Comparison of ENCODE assay signal across 26 mouse cellular contexts in the genomic region with DNA sequence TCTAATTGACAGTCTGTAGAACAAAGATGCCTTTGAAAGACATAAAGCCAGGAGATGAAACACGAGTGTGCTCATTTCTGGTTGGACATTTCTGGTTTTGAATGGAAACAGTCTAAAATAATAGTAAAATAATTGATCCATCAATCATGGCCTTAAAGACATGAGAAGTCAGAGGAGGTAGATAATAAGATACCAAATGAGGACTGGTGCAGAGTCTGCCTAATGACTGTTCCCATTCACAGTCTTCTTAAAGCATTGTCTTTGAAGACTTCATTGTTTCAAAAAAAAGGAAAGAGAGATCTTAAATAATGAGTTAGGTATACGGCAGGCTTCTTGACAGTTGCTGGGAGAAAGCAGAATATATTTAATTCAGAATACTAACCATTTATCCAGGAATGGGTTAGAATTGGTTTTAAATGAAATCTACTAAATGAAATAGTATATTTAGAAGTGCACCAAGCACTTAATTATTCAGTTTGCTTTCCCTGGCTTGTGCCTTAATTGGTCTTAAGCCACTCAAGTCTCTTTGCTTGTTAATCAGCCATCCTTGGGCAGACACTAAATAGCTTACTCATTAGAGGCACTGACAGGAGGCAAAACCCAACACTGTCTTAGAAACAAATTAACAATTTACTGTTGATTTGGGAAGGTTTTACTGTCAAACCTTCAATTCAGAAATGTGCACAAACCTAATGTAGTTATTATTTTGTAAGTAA.
DNase-seq lines count a peak whose midpoint lies in the region; ATAC-seq and TF ChIP-seq lines count a peak whose summit lies in the region.
"Had no signal": no experiment of that assay in that cellular context is flagged by ENCODE, and none has a peak within 500 bp of the region (broad histone marks: within the 10 kb centered on the region; RNA-seq: fewer than 3 reads in every experiment).

No protein-coding gene starts in this region.

- H3K36me3 ChIP-seq in forebrain, embryonic 12.5 days (replicated peaks) = no peaks in the 10 kb centered on the region
- H3K36me3 ChIP-seq in forebrain, embryonic 15.5 days = no peaks in the 10 kb centered on the region
- no peaks in the 10 kb centered on the region for H3K36me3 ChIP-seq in heart, embryonic 11.5 days (ENCODE audit: control insufficient read depth, insufficient read depth, low read length)
- H3K36me3 ChIP-seq: embryonic facial prominence, embryonic 10.5 days; embryonic facial prominence, embryonic 13.5 days; intestine, embryonic 15.5 days had no signal

- peak; percentile 86; the same call in 1 of the 2 replicates for ATAC-seq in forebrain, embryonic 12.5 days (ENCODE audit: low FRiP score)
- ATAC-seq in forebrain, embryonic 15.5 days (replicated peaks) = peak; percentile 67
- ATAC-seq in heart, embryonic 11.5 days (replicated peaks; ENCODE audit: insufficient number of reproducible peaks, low FRiP score, low TSS enrichment) = no peak
- no peak for ATAC-seq in monocyte, adult 5-6 weeks (replicated peaks; ENCODE audit: insufficient number of reproducible peaks, low FRiP score, low TSS enrichment, poor library complexity, severe bottlenecking)
- ATAC-seq: CD4-positive, CD25-positive, alpha-beta regulatory T cell, adult 4 months; hindbrain, embryonic 16.5 days; intestine, embryonic 15.5 days had no signal

- 11% methylated on average over 2 of the region's 2 CpGs for WGBS in forebrain, embryonic 12.5 days
- 10% methylated on average over 2 of the region's 2 CpGs for WGBS in forebrain, embryonic 15.5 days
- WGBS in heart, embryonic 11.5 days (ENCODE audit: insufficient replicate concordance) = 77% methylated on average over 2 of the region's 2 CpGs

- no peak overlapping the region for H3K27ac ChIP-seq in forebrain, embryonic 12.5 days
- H3K27ac ChIP-seq in forebrain, embryonic 15.5 days (replicated peaks) = peak overlapping the region; percentile 27; the same call in 1 of the 2 replicates
- H3K27ac ChIP-seq in heart, embryonic 11.5 days (ENCODE audit: low read depth, low read length) = no peak overlapping the region
- H3K27ac ChIP-seq: embryonic facial prominence, embryonic 10.5 days; embryonic facial prominence, embryonic 13.5 days; gastrocnemius, adult 2 months; heart, embryonic 13.5 days; intestine, embryonic 15.5 days had no signal

- TF ChIP-seq CTCF in brain, embryonic 14.5 days (IDR thresholded peaks at IDR 0.05; ENCODE audit: borderline replicate concordance, extremely low read depth, insufficient read depth, insufficient read length) = no peak

- no peak overlapping the region for H3K4me2 ChIP-seq in forebrain, embryonic 12.5 days
- H3K4me2 ChIP-seq in forebrain, embryonic 15.5 days (replicated peaks) = no peak overlapping the region
- H3K4me2 ChIP-seq in heart, embryonic 11.5 days = no peak overlapping the region
- H3K4me2 ChIP-seq: embryonic facial prominence, embryonic 13.5 days; heart, embryonic 13.5 days; intestine, embryonic 15.5 days had no signal

- peaks cover 51% of the 10 kb centered on the region for H3K27me3 ChIP-seq in forebrain, embryonic 12.5 days
- H3K27me3 ChIP-seq in forebrain, embryonic 15.5 days = peaks cover 41% of the 10 kb centered on the region; the same call in 1 of the 2 replicates
- H3K27me3 ChIP-seq in heart, embryonic 11.5 days (ENCODE audit: control insufficient read depth, insufficient read depth, low read length) = no peaks in the 10 kb centered on the region
- H3K27me3 ChIP-seq: embryonic facial prominence, embryonic 13.5 days; heart, embryonic 13.5 days; intestine, embryonic 15.5 days had no signal

- H3K4me3 ChIP-seq in forebrain, embryonic 12.5 days (replicated peaks) = no peak overlapping the region
- no peak overlapping the region for H3K4me3 ChIP-seq in forebrain, embryonic 15.5 days
- no peak overlapping the region for H3K4me3 ChIP-seq in heart, embryonic 11.5 days (ENCODE audit: low read depth, low read length)
- H3K4me3 ChIP-seq: embryonic facial prominence, embryonic 10.5 days; embryonic facial prominence, embryonic 13.5 days; erythroblast, embryonic 14.5 days; gastrocnemius, adult 2 months; heart, embryonic 13.5 days; intestine, embryonic 15.5 days had no signal

- no peak overlapping the region for H3K9ac ChIP-seq in forebrain, embryonic 12.5 days
- no peak overlapping the region for H3K9ac ChIP-seq in forebrain, embryonic 15.5 days (replicated peaks)
- no peak overlapping the region for H3K9ac ChIP-seq in heart, embryonic 11.5 days (ENCODE audit: low read depth, low read length)
- H3K9ac ChIP-seq: embryonic facial prominence, embryonic 13.5 days; heart, embryonic 13.5 days; intestine, embryonic 15.5 days had no signal

- H3K4me1 ChIP-seq in forebrain, embryonic 12.5 days = no peaks in the 10 kb centered on the region
- H3K4me1 ChIP-seq in forebrain, embryonic 15.5 days = peaks cover 8% of the 10 kb centered on the region; the same call in 1 of the 2 replicates
- no peaks in the 10 kb centered on the region for H3K4me1 ChIP-seq in heart, embryonic 11.5 days (ENCODE audit: control insufficient read depth, insufficient read depth, low read length)
- H3K4me1 ChIP-seq: embryonic facial prominence, embryonic 10.5 days; embryonic facial prominence, embryonic 13.5 days; heart, embryonic 13.5 days; intestine, embryonic 15.5 days had no signal

- no peaks in the 10 kb centered on the region for H3K9me3 ChIP-seq in forebrain, embryonic 12.5 days
- H3K9me3 ChIP-seq in forebrain, embryonic 15.5 days = no peaks in the 10 kb centered on the region
- no peaks in the 10 kb centered on the region for H3K9me3 ChIP-seq in heart, embryonic 11.5 days (replicated peaks; ENCODE audit: control insufficient read depth, low read length)
- H3K9me3 ChIP-seq: embryonic facial prominence, embryonic 10.5 days; embryonic facial prominence, embryonic 13.5 days; heart, embryonic 13.5 days; intestine, embryonic 15.5 days had no signal

- peak; percentile 82 for DNase-seq in brain, embryonic 14.5 days (ENCODE audit: low read depth)
- DNase-seq in thymus, postnatal 25 days = no peak
- DNase-seq: adrenal gland, adult 2 months; adrenal gland, postnatal 14 days; cerebellum, adult 11-12 months; cerebellum, adult 8-10 months; cerebellum, postnatal 10 days; cerebellum, postnatal 36 days; embryo, embryonic 11 days; gastrocnemius, adult 2 months; gastrocnemius, postnatal 14 days; heart, adult 18-20 months; heart, postnatal 14 days; heart, postnatal 4 days; kidney, adult 11 months had no signal

- TF ChIP-seq POLR2A in brain, embryonic 14.5 days (IDR thresholded peaks at IDR 0.05; ENCODE audit: borderline replicate concordance, extremely low read depth, insufficient read depth, insufficient read length, poor library complexity, severe bottlenecking) = no peak

Comparison
In these comparisons a context has a peak if more than half of its experiments do, and no peak if none do; other contexts are left out.
1. ATAC-seq: peak in forebrain, embryonic 12.5 days (single experiment) and forebrain, embryonic 15.5 days (single experiment); none in heart, embryonic 11.5 days (single experiment) and monocyte, adult 5-6 weeks (single experiment).